Mouse (Mus musculus): ENCODE measurements around the gene Fry.

The Fry gene

GRCm38 (mm10) chr5:150130144-150130543, 11.7 kb downstream of the Fry start:
- no peak for DNase-seq (ENCODE audit: low read depth, low spot score)

GRCm38 (mm10) chr5:150131166-150131565, 12.7 kb downstream of the Fry start:
- no peak for DNase-seq (ENCODE audit: low read depth, low spot score)

GRCm38 (mm10) chr5:150134651-150135050, 16.2 kb downstream of the Fry start:
- DNase-seq (ENCODE audit: low read depth, low spot score): no peak

GRCm38 (mm10) chr5:150135529-150135928, 17.1 kb downstream of the Fry start:
- DNase-seq (ENCODE audit: low read depth, low spot score): no peak

- DNase-seq (ENCODE audit: low read depth, low spot score): peak; percentile 85
These were observed 19.5 kb downstream of the Fry start for GRCm38 (mm10) chr5:150137772-150138451.

GRCm38 (mm10) chr5:150140513-150140912, 22.1 kb downstream of the Fry start:
- no peak for DNase-seq (ENCODE audit: low read depth, low spot score)

- peak; percentile 24 for DNase-seq (ENCODE audit: low read depth, low spot score)
These were observed 27.5 kb downstream of the Fry start for GRCm38 (mm10) chr5:150145967-150146366.

GRCm38 (mm10) chr5:150146612-150147011, 28.2 kb downstream of the Fry start:
- DNase-seq (ENCODE audit: low read depth, low spot score): no peak

GRCm38 (mm10) chr5:150149725-150150124, 31.3 kb downstream of the Fry start:
- no peak for DNase-seq (ENCODE audit: low read depth, low spot score)

GRCm38 (mm10) chr5:150150986-150151385, 32.5 kb downstream of the Fry start:
- DNase-seq (ENCODE audit: low read depth, low spot score): no peak

GRCm38 (mm10) chr5:150152071-150152879, 33.8 kb downstream of the Fry start:
- no peak for DNase-seq (ENCODE audit: low read depth, low spot score)

- DNase-seq (ENCODE audit: low read depth, low spot score): no peak
These were observed 34.4 kb downstream of the Fry start for GRCm38 (mm10) chr5:150152880-150153281.

GRCm38 (mm10) chr5:150155388-150155787, 36.9 kb downstream of the Fry start:
- DNase-seq (ENCODE audit: low read depth, low spot score): no peak

GRCm38 (mm10) chr5:150156063-150156786, 37.8 kb downstream of the Fry start:
- DNase-seq (ENCODE audit: low read depth, low spot score): peak; percentile 41

GRCm38 (mm10) chr5:150157682-150158081, 39.2 kb downstream of the Fry start:
- peak; percentile 80 for DNase-seq (ENCODE audit: low read depth, low spot score)

GRCm38 (mm10) chr5:150159151-150159550, 40.7 kb downstream of the Fry start:
- DNase-seq (ENCODE audit: low read depth, low spot score): no peak

GRCm38 (mm10) chr5:150161193-150161592, 42.7 kb downstream of the Fry start:
- DNase-seq (ENCODE audit: low read depth, low spot score): peak; percentile 34

- no peak for DNase-seq (ENCODE audit: low read depth, low spot score)
These were observed 43.5 kb downstream of the Fry start for GRCm38 (mm10) chr5:150161898-150162297.

- DNase-seq (ENCODE audit: low read depth, low spot score): no peak
These were observed 46.2 kb downstream of the Fry start for GRCm38 (mm10) chr5:150164671-150165070.

GRCm38 (mm10) chr5:150166811-150167210, 48.4 kb downstream of the Fry start:
- no peak for DNase-seq (ENCODE audit: low read depth, low spot score)

GRCm38 (mm10) chr5:150167287-150167686, 48.8 kb downstream of the Fry start:
- DNase-seq (ENCODE audit: low read depth, low spot score): no peak

GRCm38 (mm10) chr5:150168712-150169111, 50.3 kb downstream of the Fry start:
- DNase-seq (ENCODE audit: low read depth, low spot score): peak; percentile 73
